Mouse (Mus musculus) forebrain, embryonic 14.5 days (tissue): Measurements from ENCODE around the gene Gm2026. TPM values are rescaled to one million over a fixed set of nuclear protein-coding genes. Genes with fewer than 3 reads are reported as not detected.
"Not testable (repeated sequence)": the region's sequence is repeated elsewhere in the genome, so short reads cannot be mapped to it uniquely, and the experiment has no call there.

Experiments
- ATAC-seq: fragments of 200-750 bp; cut with Nextera tagmentation; 2 replicates; pipeline ENCODE4 v1.8.0; 2017; ENCODE audit warnings: mild to moderate bottlenecking, moderate library complexity
- DNase-seq: peaks from one replicate; pipeline ENCODE4 v3.0.0-alpha.2; 2015; ENCODE audit warnings: low spot score
- H3K27ac ChIP-seq: fragments of 300-500 bp; sonication (generic); 2 replicates; pipeline ENCODE4 v1.5.1; 2014; ENCODE audit warnings: low read depth, mild to moderate bottlenecking, control low read depth, low read length, moderate library complexity
- H3K27me3 ChIP-seq: fragments of 300-500 bp; sonication (generic); replicated peaks from 2 replicates; pipeline ENCODE4 v1.6.1; 2014; ENCODE audit warnings: low read length, control low read depth, mixed read lengths; ENCODE audit not compliant: control insufficient read depth, insufficient read depth
- H3K36me3 ChIP-seq: fragments of 300-500 bp; sonication (generic); 2 replicates; pipeline ENCODE4 v1.6.1; 2014; ENCODE audit warnings: low read length, control low read depth; ENCODE audit not compliant: control insufficient read depth, insufficient read depth
- H3K4me1 ChIP-seq: fragments of 300-500 bp; sonication (generic); 2 replicates; pipeline ENCODE4 v1.6.1; 2014; ENCODE audit warnings: antibody characterized with exemption, low read length, control low read depth; ENCODE audit not compliant: control insufficient read depth, insufficient read depth
- H3K4me2 ChIP-seq: fragments of 300-500 bp; sonication (generic); 2 replicates; pipeline ENCODE4 v1.6.1; 2014; ENCODE audit warnings: mild to moderate bottlenecking, control low read depth, low read length
- H3K4me3 ChIP-seq: fragments of 300-500 bp; sonication (generic); 2 replicates; pipeline ENCODE4 v1.5.1; 2014; ENCODE audit warnings: low read depth, low read length, control low read depth
- H3K9ac ChIP-seq: fragments of 300-500 bp; sonication (generic); 2 replicates; pipeline ENCODE4 v1.6.1; 2014; ENCODE audit warnings: mild to moderate bottlenecking, low read length, control low read depth, moderate library complexity
- H3K9me3 ChIP-seq: fragments of 300-500 bp; sonication (generic); replicated peaks from 2 replicates; pipeline ENCODE4 v1.6.1; 2016; ENCODE audit warnings: low read length, control low read depth, mixed read lengths; ENCODE audit not compliant: control insufficient read depth
- WGBS: fragments of 180-500 bp; shearing (Covaris S2); extraction: QIAGEN DNeasy Blood & Tissue Kit; methylation state at CpG from one replicate; pipeline ENCODE4 v1.1.7; 2014; 5-methylcytosine and 5-hydroxymethylcytosine counted together
- polyA plus RNA-seq: library from polyadenylated mRNA; unstranded; fragments of >200 nt; fragmentation: Nextera tagmentation; extraction: Ambion mirVana; gene quantifications from 2 replicates; pipeline ENCODE4 v1.2.1, GENCODE M21; 2014

The Gm2026 gene
- 24.1 and 24.6 TPM in 2 replicates for polyA plus RNA-seq

DNA sequence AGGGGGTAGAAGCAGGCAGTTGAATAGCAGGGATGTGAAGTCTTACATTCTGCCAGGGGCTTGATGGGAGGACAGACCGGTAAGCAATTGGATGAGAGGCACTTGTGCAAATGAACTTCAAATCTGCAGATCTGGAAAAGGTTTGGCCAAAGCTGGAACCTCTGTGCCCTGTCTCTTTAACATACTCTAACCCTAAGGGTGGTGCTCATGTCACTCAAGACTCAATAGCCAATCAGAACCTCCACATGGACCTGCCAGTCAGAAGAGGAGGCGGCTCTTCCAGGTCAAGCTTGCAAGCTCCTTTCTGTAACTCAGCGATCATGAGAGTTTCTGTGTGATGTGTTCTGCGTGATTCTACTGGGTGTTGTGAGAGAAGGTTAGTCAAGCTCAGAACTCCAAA, at the start of gene Gm2026:
Gene Gm2026 (plus strand): TSS at position 301 of the 400 bp plus-strand sequence.
- not testable (repeated sequence) for H3K4me1 ChIP-seq, DNase-seq, H3K4me2 ChIP-seq, H3K9ac ChIP-seq, H3K9me3 ChIP-seq, H3K36me3 ChIP-seq, H3K27ac ChIP-seq, H3K27me3 ChIP-seq, H3K4me3 ChIP-seq, ATAC-seq
- WGBS: no CpG with 5 or more reads among the region's 4 CpGs

DNA sequence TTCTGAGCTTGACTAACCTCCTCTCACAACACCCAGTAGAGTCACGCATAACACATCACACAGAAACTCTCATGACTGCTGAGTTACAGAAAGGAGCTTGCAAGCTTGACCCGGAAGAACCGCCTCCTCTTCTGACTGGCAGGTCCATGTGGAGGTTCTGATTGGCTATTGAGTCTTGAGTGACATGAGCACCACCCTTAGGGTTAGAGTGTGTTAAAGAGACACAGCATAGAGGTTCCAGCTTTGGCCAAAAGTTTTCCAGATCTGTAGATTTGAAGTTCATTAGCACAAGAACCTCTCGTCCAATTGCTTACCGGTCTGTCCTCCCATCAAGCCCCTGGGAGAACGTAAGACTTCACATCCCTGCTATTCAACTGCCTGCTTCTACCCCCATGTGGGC, 34.1 kb upstream of the Gm2026 start, which contains the start of gene Zfp966:
Gene Zfp966 (minus strand): TSS at position 101 of the 400 bp plus-strand sequence.
- not testable (repeated sequence) for H3K4me3 ChIP-seq, H3K27ac ChIP-seq, DNase-seq, H3K9me3 ChIP-seq, ATAC-seq, H3K4me2 ChIP-seq, H3K4me1 ChIP-seq, H3K9ac ChIP-seq, H3K27me3 ChIP-seq, H3K36me3 ChIP-seq
- WGBS: no CpG with 5 or more reads among the region's 6 CpGs

Other genes starting within 250 kb of the Gm2026 start
- not detected in 2 replicates for gene Gm2007, start 223.8 kb upstream of the Gm2026 start, polyA plus RNA-seq
- gene Gm14288, start 164.2 kb upstream of the Gm2026 start, polyA plus RNA-seq: 2.5 and 4.7 TPM in 2 replicates
- gene Gm6710, start 96.1 kb upstream of the Gm2026 start, polyA plus RNA-seq: 33.0 and 35.6 TPM in 2 replicates
- gene Zfp966, start 34.2 kb upstream of the Gm2026 start, polyA plus RNA-seq: 1.9 and 2.4 TPM in 2 replicates
- gene Gm2004, start 184.5 kb downstream of the Gm2026 start, polyA plus RNA-seq: 0.47 and 0.70 TPM in 2 replicates